Mouse (Mus musculus) hindbrain, embryonic 15.5 days (tissue): ENCODE results near the gene Gpd1. TPM values are rescaled to one million over a fixed set of nuclear protein-coding genes. Genes with fewer than 3 reads are reported as not detected.
A peak's percentile ranks its signal among the peaks of the same experiment; 100 is the strongest.

Source experiments
- ATAC-seq: fragments of 200-750 bp; cut with Nextera tagmentation; 2 replicates; pipeline ENCODE4 v1.8.0; 2017; ENCODE audit warnings: low read depth, moderate number of reproducible peaks, moderate TSS enrichment; ENCODE audit not compliant: low FRiP score
- H3K27ac ChIP-seq: fragments of 300-500 bp; sonication (generic); replicated peaks from 2 replicates; pipeline ENCODE4 v1.5.1; 2015; ENCODE audit warnings: mild to moderate bottlenecking, inconsistent platforms
- H3K27me3 ChIP-seq: fragments of 300-500 bp; sonication (generic); 2 replicates; pipeline ENCODE4 v1.6.1; 2015; ENCODE audit warnings: control low read depth, inconsistent platforms
- H3K36me3 ChIP-seq: fragments of 300-500 bp; sonication (generic); 2 replicates; pipeline ENCODE4 v1.6.1; 2015; ENCODE audit warnings: control low read depth, inconsistent platforms
- H3K4me1 ChIP-seq: fragments of 300-500 bp; sonication (generic); replicated peaks from 2 replicates; pipeline ENCODE4 v1.6.1; 2015; ENCODE audit warnings: control low read depth, inconsistent platforms
- H3K4me2 ChIP-seq: fragments of 300-500 bp; sonication (generic); 2 replicates; pipeline ENCODE4 v1.6.1; 2015; ENCODE audit warnings: moderate library complexity, mild to moderate bottlenecking, inconsistent platforms
- H3K4me3 ChIP-seq: fragments of 300-500 bp; sonication (generic); 2 replicates; pipeline ENCODE4 v1.5.1; 2015; ENCODE audit warnings: mild to moderate bottlenecking, inconsistent platforms
- H3K9ac ChIP-seq: fragments of 300-500 bp; sonication (generic); 2 replicates; pipeline ENCODE4 v1.6.1; 2015; ENCODE audit warnings: inconsistent platforms
- H3K9me3 ChIP-seq: fragments of 300-500 bp; sonication (generic); 2 replicates; pipeline ENCODE4 v1.6.1; 2016; ENCODE audit warnings: control low read depth, inconsistent platforms
- WGBS: fragments of 180-500 bp; shearing (Covaris S2); methylation state at CpG from one replicate; pipeline ENCODE4 v1.1.7; 2015; 5-methylcytosine and 5-hydroxymethylcytosine counted together
- polyA plus RNA-seq: library from polyadenylated mRNA; unstranded; fragments of >200 nt; fragmentation: Nextera tagmentation; extraction: Ambion mirVana; gene quantifications from 2 replicates; pipeline ENCODE4 v1.2.1, GENCODE M21; 2015

Gene Gpd1
- 3.6 and 4.7 TPM in 2 replicates for polyA plus RNA-seq

- Histone ChIP-seq H3K36me3 (peaks cover 28% of the 10 kb centered on the region), H3K4me1 (peaks cover 34% of the 10 kb centered on the region), H3K4me3 (no peak within 1 kb of the TSS), H3K9me3 (no peaks in the 10 kb centered on the region), H3K27ac (peak within 1 kb of the TSS; percentile 79), H3K9ac (no peak within 1 kb of the TSS), H3K4me2 (peak within 1 kb of the TSS; percentile 17; the same call in 1 of the 2 replicates), H3K27me3 (no peaks in the 10 kb centered on the region)
- 58% methylated on average over 26 of the region's 26 CpGs for WGBS
- ATAC-seq = 0 out of 2 replicates have a peak, but pooled peaks have one; percentile 6
Observed at GRCm38 (mm10) chr15:99717386-99718334, at the start of gene Gpd1. Gene Gpd1 (plus strand): TSS chr15:99717515.

GRCm38 (mm10) chr15:99667544-99667943 lies 49.8 kb upstream of the Gpd1 start:
- Histone ChIP-seq H3K27ac (no peak overlapping the region), H3K4me2 (no peak overlapping the region), H3K36me3 (no peaks in the 10 kb centered on the region), H3K27me3 (no peaks in the 10 kb centered on the region), H3K4me3 (no peak overlapping the region), H3K4me1 (peaks cover 63% of the 10 kb centered on the region), H3K9me3 (no peaks in the 10 kb centered on the region), H3K9ac (no peak overlapping the region)
- ATAC-seq = no peak
- 94% methylated on average over 2 of the region's 2 CpGs for WGBS

GRCm38 (mm10) chr15:99668881-99669280 lies 48.4 kb upstream of the Gpd1 start:
- 2% methylated on average over 12 of the region's 12 CpGs for WGBS
- Histone ChIP-seq H3K4me3 (peak overlapping the region; percentile 5; the same call in 1 of the 2 replicates), H3K27me3 (no peaks in the 10 kb centered on the region), H3K9ac (peak overlapping the region; percentile 23; the same call in 1 of the 2 replicates), H3K27ac (peak overlapping the region; percentile 93), H3K36me3 (no peaks in the 10 kb centered on the region), H3K9me3 (no peaks in the 10 kb centered on the region), H3K4me2 (peak overlapping the region; percentile 72), H3K4me1 (peaks cover 75% of the 10 kb centered on the region)
- ATAC-seq = no peak

GRCm38 (mm10) chr15:99669392-99669791 lies 47.9 kb upstream of the Gpd1 start:
- 0% methylated on average over 1 of the region's 1 CpGs for WGBS
- Histone ChIP-seq H3K27ac (peak overlapping the region; percentile 93), H3K4me3 (peak overlapping the region; percentile 81; the same call in 1 of the 2 replicates), H3K9me3 (no peaks in the 10 kb centered on the region), H3K9ac (no peak overlapping the region), H3K4me1 (peaks cover 75% of the 10 kb centered on the region), H3K4me2 (peak overlapping the region; percentile 72), H3K36me3 (no peaks in the 10 kb centered on the region), H3K27me3 (no peaks in the 10 kb centered on the region)
- no peak for ATAC-seq

GRCm38 (mm10) chr15:99670154-99670821 lies 47.0 kb upstream of the Gpd1 start, which contains the start of gene Asic1:
Gene Asic1 (plus strand): TSS chr15:99670368.
- Histone ChIP-seq H3K36me3 (no peaks in the 10 kb centered on the region), H3K4me1 (peaks cover 75% of the 10 kb centered on the region), H3K27ac (peak within 1 kb of the TSS; percentile 93), H3K4me3 (peak within 1 kb of the TSS; percentile 81), H3K27me3 (no peaks in the 10 kb centered on the region), H3K9ac (peak within 1 kb of the TSS; percentile 93), H3K9me3 (no peaks in the 10 kb centered on the region), H3K4me2 (peak within 1 kb of the TSS; percentile 72)
- 2% methylated on average over 31 of the region's 74 CpGs for WGBS
- peak; percentile 66 for ATAC-seq

- peak overlapping the region; percentile 93 for H3K27ac ChIP-seq
- H3K9me3 ChIP-seq = no peaks in the 10 kb centered on the region
- H3K36me3 ChIP-seq = no peaks in the 10 kb centered on the region
- peak overlapping the region; percentile 81 for H3K4me3 ChIP-seq
- H3K9ac ChIP-seq = peak overlapping the region; percentile 93
- ATAC-seq = peak; percentile 42
- peak overlapping the region; percentile 72 for H3K4me2 ChIP-seq
- WGBS = 6% methylated on average over 14 of the region's 17 CpGs
- H3K27me3 ChIP-seq = no peaks in the 10 kb centered on the region
- peaks cover 75% of the 10 kb centered on the region for H3K4me1 ChIP-seq
Observed at GRCm38 (mm10) chr15:99670964-99671670, 46.2 kb upstream of the Gpd1 start.

GRCm38 (mm10) chr15:99671783-99672182 lies 45.5 kb upstream of the Gpd1 start:
- 63% methylated on average over 14 of the region's 14 CpGs for WGBS
- peak overlapping the region; percentile 72 for H3K4me2 ChIP-seq
- ATAC-seq = no peak
- peaks cover 75% of the 10 kb centered on the region for H3K4me1 ChIP-seq
- no peaks in the 10 kb centered on the region for H3K9me3 ChIP-seq
- H3K4me3 ChIP-seq = peak overlapping the region; percentile 81
- peak overlapping the region; percentile 93; the same call in 1 of the 2 replicates for H3K27ac ChIP-seq
- no peaks in the 10 kb centered on the region for H3K36me3 ChIP-seq
- no peaks in the 10 kb centered on the region for H3K27me3 ChIP-seq
- peak overlapping the region; percentile 93 for H3K9ac ChIP-seq

GRCm38 (mm10) chr15:99674866-99675265 lies 42.4 kb upstream of the Gpd1 start:
- Histone ChIP-seq H3K27me3 (no peaks in the 10 kb centered on the region), H3K9ac (peak overlapping the region; percentile 22; the same call in 1 of the 2 replicates), H3K4me2 (peak overlapping the region; percentile 72), H3K4me1 (peaks cover 84% of the 10 kb centered on the region), H3K27ac (no peak overlapping the region; the same call in 1 of the 2 replicates), H3K4me3 (0 out of 2 replicates have a peak overlapping the region, but pooled peaks have one; percentile 11), H3K9me3 (no peaks in the 10 kb centered on the region), H3K36me3 (no peaks in the 10 kb centered on the region)
- WGBS = 74% methylated on average over 3 of the region's 3 CpGs
- ATAC-seq = no peak

GRCm38 (mm10) chr15:99677089-99677488 lies 40.2 kb upstream of the Gpd1 start:
- peak overlapping the region; percentile 73 for H3K27ac ChIP-seq
- peak; percentile 62 for ATAC-seq
- H3K9ac ChIP-seq = 0 out of 2 replicates have a peak overlapping the region, but pooled peaks have one; percentile 15
- 0 out of 2 replicates have a peak overlapping the region, but pooled peaks have one; percentile 3 for H3K4me3 ChIP-seq
- peaks cover 70% of the 10 kb centered on the region for H3K4me1 ChIP-seq
- H3K4me2 ChIP-seq = peak overlapping the region; percentile 72
- H3K9me3 ChIP-seq = no peaks in the 10 kb centered on the region
- H3K27me3 ChIP-seq = no peaks in the 10 kb centered on the region
- 20% methylated on average over 8 of the region's 8 CpGs for WGBS
- no peaks in the 10 kb centered on the region for H3K36me3 ChIP-seq

- 20% methylated on average over 13 of the region's 13 CpGs for WGBS
- H3K4me3 ChIP-seq = no peak overlapping the region
- no peaks in the 10 kb centered on the region for H3K27me3 ChIP-seq
- peak overlapping the region; percentile 10 for H3K4me2 ChIP-seq
- no peaks in the 10 kb centered on the region for H3K9me3 ChIP-seq
- H3K4me1 ChIP-seq = peaks cover 61% of the 10 kb centered on the region
- H3K27ac ChIP-seq = no peak overlapping the region
- H3K36me3 ChIP-seq = peaks cover 3% of the 10 kb centered on the region; the same call in 1 of the 2 replicates
- H3K9ac ChIP-seq = no peak overlapping the region
- no peak for ATAC-seq
Observed at GRCm38 (mm10) chr15:99678063-99678800, 39.1 kb upstream of the Gpd1 start.

- H3K27me3 ChIP-seq = no peaks in the 10 kb centered on the region
- no peak overlapping the region for H3K9ac ChIP-seq
- WGBS = 71% methylated on average over 7 of the region's 7 CpGs
- no peak overlapping the region for H3K4me2 ChIP-seq
- no peaks in the 10 kb centered on the region for H3K9me3 ChIP-seq
- no peak overlapping the region for H3K27ac ChIP-seq
- H3K4me1 ChIP-seq = peaks cover 53% of the 10 kb centered on the region
- H3K36me3 ChIP-seq = peaks cover 7% of the 10 kb centered on the region; the same call in 1 of the 2 replicates
- no peak for ATAC-seq
- H3K4me3 ChIP-seq = no peak overlapping the region
Observed at GRCm38 (mm10) chr15:99679008-99679407, 38.3 kb upstream of the Gpd1 start.
